Mouse (Mus musculus) layer of hippocampus, adult 9-10 months (tissue): ENCODE measurements around the gene Vapb.

Experiments used
- DNase-seq: peaks from one replicate; pipeline ENCODE4 v3.0.0; 2022; ENCODE audit warnings: low spot score

Gene Vapb

DNA sequence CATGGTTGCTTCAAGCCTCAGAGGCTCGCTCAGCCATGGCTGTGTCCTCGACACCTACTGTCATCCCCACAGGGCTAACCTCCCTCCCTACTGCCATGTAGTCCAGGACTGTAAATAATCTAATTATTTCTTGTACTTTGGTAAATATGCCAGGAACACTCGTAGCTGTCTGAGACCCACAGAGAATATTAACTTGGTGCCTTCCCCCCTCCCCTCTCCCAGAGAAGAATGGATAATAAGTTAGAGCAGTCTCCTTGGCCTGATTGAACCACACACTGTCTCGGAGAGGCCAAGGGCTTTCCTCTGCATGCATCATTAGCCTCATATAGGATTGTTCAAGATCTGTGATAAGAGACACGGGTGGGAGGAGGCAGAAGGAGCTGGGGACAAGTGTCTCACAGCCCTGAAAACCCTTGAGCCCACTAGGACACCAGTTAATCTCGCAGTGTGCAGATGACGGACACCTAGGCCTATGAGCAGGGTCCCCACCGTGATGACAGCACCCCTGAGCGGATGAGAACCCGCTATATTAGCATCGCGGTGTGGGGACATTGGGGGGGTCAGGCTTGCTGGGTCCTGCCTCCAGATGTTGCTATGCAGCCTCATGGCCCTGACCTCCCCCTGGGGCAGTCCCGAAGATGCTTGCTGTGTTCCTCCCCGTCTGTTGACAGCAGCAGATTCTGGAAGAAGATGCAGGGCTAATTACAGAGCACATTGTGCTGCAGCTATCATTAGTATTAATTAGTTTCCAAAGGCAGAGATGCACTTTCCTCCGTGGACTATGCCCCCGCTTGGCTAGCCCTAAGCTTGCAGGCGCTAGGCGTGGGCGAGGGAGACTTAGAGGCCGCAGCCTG, 54.8 kb downstream of the Vapb start:
- no peak for DNase-seq

- DNase-seq: no peak
These were observed 56.7 kb downstream of the Vapb start for GRCm38 (mm10) chr2:173794018-173794417.

DNA sequence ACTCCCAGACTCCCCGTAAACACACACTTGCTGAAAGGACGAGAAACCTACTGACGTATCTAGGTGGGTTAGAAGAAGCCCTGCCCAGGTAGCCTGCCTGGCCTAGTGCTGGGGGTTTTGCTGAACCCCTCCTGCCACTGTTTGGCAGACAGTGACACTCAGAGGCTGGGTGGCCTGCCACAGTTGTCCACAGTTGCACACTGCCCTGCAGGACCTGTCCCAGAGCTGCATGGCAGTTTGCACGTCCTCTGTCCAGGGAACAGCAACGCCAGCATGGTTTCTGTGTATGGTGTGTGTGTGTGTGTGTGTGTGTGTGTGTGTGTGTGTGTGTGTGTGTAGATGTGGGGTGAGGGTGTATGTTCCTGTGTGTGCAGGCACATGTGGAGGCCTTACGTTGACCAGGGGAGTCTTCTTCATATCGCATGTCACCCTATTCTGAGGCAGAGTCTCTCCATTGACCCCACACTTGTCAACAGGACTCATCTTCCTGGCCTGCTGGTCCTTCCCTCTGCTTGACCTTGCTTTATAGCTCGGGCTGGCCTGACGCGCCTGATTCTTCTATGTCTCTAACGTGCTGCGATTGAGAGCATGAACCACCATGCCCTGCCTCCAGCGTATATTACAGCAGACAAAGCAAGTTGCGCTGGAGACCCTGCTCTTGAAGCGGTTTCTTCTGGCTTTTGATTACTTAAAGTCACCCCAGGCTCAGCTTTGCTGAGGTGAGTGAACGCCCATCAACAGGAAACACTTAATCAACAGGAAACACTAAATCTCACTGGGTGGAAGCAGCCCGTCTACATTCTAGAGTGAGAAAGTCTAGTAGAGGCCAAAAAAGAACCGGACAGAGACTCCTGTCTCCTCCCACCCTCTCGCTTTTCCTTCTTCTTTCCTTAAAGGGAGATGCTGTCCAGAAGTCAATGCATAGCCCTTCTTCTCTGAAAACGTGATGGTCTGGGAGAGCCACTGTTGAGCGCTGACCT, 57.5 kb downstream of the Vapb start:
- no peak for DNase-seq

- no peak for DNase-seq
These were observed 58.7 kb downstream of the Vapb start for GRCm38 (mm10) chr2:173795801-173796673.

DNA sequence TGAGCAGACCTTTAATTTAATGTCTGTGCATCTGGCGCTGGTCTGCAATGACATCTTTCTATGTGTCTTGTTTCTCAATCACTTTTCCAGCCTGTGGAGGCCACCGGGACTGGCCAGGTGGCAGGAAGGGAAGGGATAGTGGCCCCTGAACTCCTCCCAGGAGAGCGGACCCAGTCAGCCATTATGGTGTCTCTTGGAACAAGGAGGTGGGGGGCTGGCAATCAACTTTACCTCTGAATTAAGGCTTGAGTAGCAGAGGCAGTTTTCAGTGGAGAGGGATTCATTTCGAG, 59.3 kb downstream of the Vapb start:
- DNase-seq: no peak

- DNase-seq: no peak
These were observed 62.2 kb downstream of the Vapb start for GRCm38 (mm10) chr2:173799513-173799912.

- no peak for DNase-seq
These were observed 63.3 kb downstream of the Vapb start for GRCm38 (mm10) chr2:173800566-173800965.

DNA sequence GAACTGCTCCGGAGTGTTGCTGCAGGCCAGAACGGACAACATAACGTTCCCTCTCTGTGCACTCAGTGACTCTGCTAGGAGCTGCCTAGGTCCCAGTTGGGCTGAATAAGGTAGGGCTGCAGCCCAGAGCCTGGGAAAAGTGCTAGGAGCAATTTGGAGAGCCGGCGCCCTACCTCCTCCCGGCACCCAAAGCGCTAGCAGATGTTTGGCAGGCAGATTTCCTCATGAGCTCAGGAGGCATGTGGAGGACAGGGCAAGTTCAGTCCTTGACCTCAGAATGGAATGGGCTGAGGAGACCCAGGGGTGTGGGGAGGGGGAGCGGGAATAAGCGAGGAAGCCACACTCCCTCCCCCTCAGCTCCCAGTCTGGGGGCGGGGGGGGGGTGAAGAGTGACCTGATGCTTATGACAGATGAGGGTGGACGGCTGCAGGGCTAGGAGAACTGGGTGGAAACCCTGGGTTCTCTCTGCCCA, 64.1 kb downstream of the Vapb start:
- DNase-seq: no peak

GRCm38 (mm10) chr2:173802176-173802575, 64.9 kb downstream of the Vapb start:
- DNase-seq: no peak

GRCm38 (mm10) chr2:173802956-173803355, 65.6 kb downstream of the Vapb start:
- no peak for DNase-seq

DNA sequence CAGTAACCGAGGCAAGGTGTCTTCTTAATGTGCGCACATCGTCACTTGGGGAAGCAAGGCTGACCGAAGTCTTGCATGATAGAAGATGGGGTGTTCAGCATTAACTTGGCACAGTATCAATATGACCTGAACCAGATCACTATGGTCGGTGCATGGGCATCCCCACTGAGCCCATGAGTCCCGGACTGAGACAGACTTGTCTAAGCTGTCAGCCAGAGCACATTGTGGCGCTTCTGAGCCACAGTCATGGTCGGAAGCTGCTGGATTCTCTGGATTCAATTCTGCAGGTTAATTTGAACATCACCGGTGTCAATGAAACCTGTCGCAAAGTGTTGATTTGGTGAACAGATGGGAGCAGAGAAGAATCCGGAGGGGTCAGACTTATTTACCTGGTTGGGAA, 66.5 kb downstream of the Vapb start:
- no peak for DNase-seq

GRCm38 (mm10) chr2:173806621-173807020, 69.3 kb downstream of the Vapb start:
- DNase-seq: no peak

DNA sequence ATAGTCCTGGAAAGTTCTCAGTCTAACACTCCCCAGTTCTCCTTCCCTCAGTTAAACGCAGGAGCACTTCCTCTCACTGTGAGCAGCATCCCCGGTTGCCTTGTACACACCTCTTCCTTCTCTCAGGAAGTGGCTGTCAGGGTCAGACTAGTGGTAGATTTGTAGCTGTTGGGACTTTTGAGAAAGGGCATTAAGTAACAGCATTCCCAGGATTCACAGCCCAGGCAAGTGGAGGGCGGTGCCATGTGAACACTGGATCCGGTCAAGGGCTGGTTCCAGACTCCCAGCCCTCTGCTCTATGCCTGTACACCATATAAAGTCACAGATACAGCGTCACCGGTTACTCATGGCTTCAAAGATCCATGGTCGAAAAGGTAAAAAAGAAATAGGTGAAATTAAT, 71.6 kb downstream of the Vapb start:
- no peak for DNase-seq

- DNase-seq: no peak
These were observed 72.9 kb downstream of the Vapb start for GRCm38 (mm10) chr2:173810036-173810850.

DNA sequence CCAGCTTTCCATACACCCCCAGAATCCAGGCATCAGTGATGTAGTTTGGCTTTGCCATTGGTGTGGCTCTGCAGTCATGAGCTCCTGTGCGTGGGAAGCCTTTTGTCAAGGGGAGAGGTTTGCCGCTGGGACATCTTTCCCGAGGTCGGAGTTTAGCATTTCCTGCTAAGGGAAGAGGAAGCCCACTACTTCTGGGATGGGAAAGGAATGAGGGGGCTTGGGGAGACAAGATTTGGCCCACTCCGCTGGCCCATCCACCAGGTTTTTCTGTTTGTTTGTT, 73.5 kb downstream of the Vapb start:
- no peak for DNase-seq

DNA sequence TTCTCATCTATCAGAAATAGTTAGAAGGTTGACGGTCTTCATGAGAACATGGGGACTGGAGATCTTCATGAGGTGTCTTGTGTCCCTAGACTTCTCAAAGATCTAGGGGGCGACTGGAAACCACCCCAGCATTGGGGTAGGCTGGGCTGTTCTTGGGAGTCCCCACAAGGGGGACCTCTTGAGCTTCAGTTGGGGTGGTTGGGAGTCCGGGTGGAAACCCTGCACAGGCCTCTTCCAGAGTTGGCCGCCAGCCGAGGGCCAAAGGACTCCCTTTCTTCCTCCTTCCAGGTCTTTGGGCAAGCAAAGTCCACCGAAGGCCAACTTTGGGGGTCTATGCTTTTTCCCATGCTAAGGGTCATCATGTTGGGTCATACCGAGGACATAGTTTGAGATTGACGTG, 74.5 kb downstream of the Vapb start:
- DNase-seq: no peak

GRCm38 (mm10) chr2:173813071-173813470, 75.8 kb downstream of the Vapb start:
- no peak for DNase-seq

DNA sequence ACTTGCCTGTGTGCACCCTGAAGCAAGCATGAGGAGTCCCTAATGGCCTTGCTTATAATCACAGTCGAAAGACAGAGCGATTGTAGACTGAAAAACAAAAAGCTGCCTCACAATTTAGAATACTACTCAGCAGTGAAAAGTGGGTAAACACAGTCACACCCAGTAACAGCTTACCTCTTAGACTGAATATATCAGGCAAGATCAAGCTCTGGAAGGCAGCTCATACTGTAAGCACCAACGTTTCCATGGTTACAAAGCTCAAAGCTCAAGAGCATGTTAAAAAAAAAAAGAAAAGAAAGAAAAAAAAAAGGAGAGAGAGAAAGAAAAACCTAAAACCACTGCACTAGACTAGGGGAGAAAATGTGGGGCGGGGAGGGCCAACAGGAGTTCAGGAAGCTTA, 89.0 kb downstream of the Vapb start:
- DNase-seq: no peak

- no peak for DNase-seq
These were observed 89.9 kb downstream of the Vapb start for GRCm38 (mm10) chr2:173827228-173827627.

DNA sequence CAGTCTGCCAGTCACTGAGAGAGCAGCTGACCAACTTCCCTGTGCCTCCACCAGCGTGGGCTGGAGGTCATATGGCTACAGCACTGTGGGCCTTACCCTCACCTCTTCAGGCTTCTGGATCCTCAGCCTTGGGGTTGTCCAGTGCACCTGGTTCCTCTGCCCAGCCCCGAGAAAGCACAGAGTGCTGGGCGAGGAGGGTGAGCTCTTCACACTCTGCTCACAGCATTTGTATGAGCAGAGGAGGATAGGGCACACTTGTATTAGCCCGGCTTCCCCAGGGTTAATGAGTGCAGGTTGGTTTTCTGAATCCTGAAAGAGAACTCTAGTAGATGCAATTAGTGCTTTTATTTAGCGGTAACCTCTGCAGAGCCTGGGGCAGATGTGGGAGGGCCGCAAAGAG, 90.8 kb downstream of the Vapb start:
- no peak for DNase-seq

GRCm38 (mm10) chr2:173832828-173833492, 95.6 kb downstream of the Vapb start:
- DNase-seq: no peak
